Mouse (Mus musculus) neural tube, embryonic 15.5 days (tissue): Measurements from ENCODE around the gene Vps53. TPM values are rescaled to one million over a fixed set of nuclear protein-coding genes. Genes with fewer than 3 reads are reported as not detected.

ENCODE experiments used
- ATAC-seq: fragments of 200-750 bp; cut with Nextera tagmentation; 2 replicates; pipeline ENCODE4 v1.8.0; 2017; ENCODE audit warnings: mild to moderate bottlenecking, moderate TSS enrichment, moderate library complexity; ENCODE audit not compliant: low FRiP score
- H3K27ac ChIP-seq: fragments of 300-500 bp; sonication (generic); replicated peaks from 2 replicates; pipeline ENCODE4 v1.5.1; 2015; ENCODE audit warnings: mild to moderate bottlenecking, inconsistent platforms
- H3K27me3 ChIP-seq: fragments of 300-500 bp; sonication (generic); replicated peaks from 2 replicates; pipeline ENCODE4 v1.6.1; 2015; ENCODE audit warnings: inconsistent platforms
- H3K36me3 ChIP-seq: fragments of 300-500 bp; sonication (generic); 2 replicates; pipeline ENCODE4 v1.6.1; 2015; ENCODE audit warnings: inconsistent platforms
- H3K4me1 ChIP-seq: fragments of 300-500 bp; sonication (generic); 2 replicates; pipeline ENCODE4 v1.6.1; 2015; ENCODE audit warnings: inconsistent platforms
- H3K4me2 ChIP-seq: fragments of 300-500 bp; sonication (generic); 2 replicates; pipeline ENCODE4 v1.6.1; 2015; ENCODE audit warnings: inconsistent platforms, mild to moderate bottlenecking, moderate library complexity
- H3K4me3 ChIP-seq: fragments of 300-500 bp; sonication (generic); replicated peaks from 2 replicates; pipeline ENCODE4 v1.5.1; 2015; ENCODE audit warnings: mild to moderate bottlenecking, inconsistent platforms
- H3K9ac ChIP-seq: fragments of 300-500 bp; sonication (generic); replicated peaks from 2 replicates; pipeline ENCODE4 v1.6.1; 2015; ENCODE audit warnings: mild to moderate bottlenecking, inconsistent platforms
- H3K9me3 ChIP-seq: fragments of 300-500 bp; sonication (generic); replicated peaks from 2 replicates; pipeline ENCODE4 v1.6.1; 2016; ENCODE audit warnings: inconsistent platforms
- WGBS: fragments of 180-500 bp; shearing (Covaris S2); methylation state at CpG from one replicate; pipeline ENCODE4 v1.1.7; 2015; ENCODE audit warnings: mixed read lengths; 5-methylcytosine and 5-hydroxymethylcytosine counted together
- polyA plus RNA-seq: library from polyadenylated mRNA; unstranded; fragments of >200 nt; fragmentation: Nextera tagmentation; extraction: Ambion mirVana; gene quantifications from 2 replicates; pipeline ENCODE4 v1.2.1, GENCODE M21; 2015

The Vps53 gene
- polyA plus RNA-seq, 1 experiment from 2014 or later = 69.4 TPM

GRCm38 (mm10) chr11:76135641-76136437 is 43.6 kb downstream of the Vps53 start:
- H3K4me1 ChIP-seq = no peaks in the 10 kb centered on the region
- no peak for ATAC-seq
- H3K4me2 ChIP-seq = no peak overlapping the region
- H3K4me3 ChIP-seq = no peak overlapping the region
- peaks cover 64% of the 10 kb centered on the region for H3K36me3 ChIP-seq
- H3K9ac ChIP-seq = no peak overlapping the region
- no peak overlapping the region for H3K27ac ChIP-seq
- WGBS = 87% methylated on average over 7 of the region's 7 CpGs
- no peaks in the 10 kb centered on the region for H3K27me3 ChIP-seq
- H3K9me3 ChIP-seq = no peaks in the 10 kb centered on the region

GRCm38 (mm10) chr11:76130859-76131258 is 48.6 kb downstream of the Vps53 start:
- H3K4me3 ChIP-seq = no peak overlapping the region
- H3K27ac ChIP-seq = no peak overlapping the region
- H3K4me2 ChIP-seq = no peak overlapping the region
- peaks cover 48% of the 10 kb centered on the region for H3K36me3 ChIP-seq
- no peaks in the 10 kb centered on the region for H3K4me1 ChIP-seq
- WGBS = 83% methylated on average over 5 of the region's 5 CpGs
- ATAC-seq = no peak
- H3K27me3 ChIP-seq = no peaks in the 10 kb centered on the region
- no peak overlapping the region for H3K9ac ChIP-seq
- no peaks in the 10 kb centered on the region for H3K9me3 ChIP-seq

- no peak for ATAC-seq
- Histone ChIP-seq H3K27ac (no peak overlapping the region), H3K27me3 (no peaks in the 10 kb centered on the region), H3K4me3 (no peak overlapping the region), H3K4me2 (no peak overlapping the region), H3K36me3 (peaks cover 49% of the 10 kb centered on the region), H3K4me1 (no peaks in the 10 kb centered on the region), H3K9ac (no peak overlapping the region), H3K9me3 (no peaks in the 10 kb centered on the region)
- 82% methylated on average over 8 of the region's 8 CpGs for WGBS
Measured at GRCm38 (mm10) chr11:76125386-76125785, 54.1 kb downstream of the Vps53 start.

- H3K4me3 ChIP-seq = no peak overlapping the region
- no peak overlapping the region for H3K4me2 ChIP-seq
- no peaks in the 10 kb centered on the region for H3K4me1 ChIP-seq
- no peak overlapping the region for H3K9ac ChIP-seq
- no peaks in the 10 kb centered on the region for H3K27me3 ChIP-seq
- H3K27ac ChIP-seq = no peak overlapping the region
- ATAC-seq = no peak
- WGBS = 97% methylated on average over 1 of the region's 1 CpGs
- H3K9me3 ChIP-seq = no peaks in the 10 kb centered on the region
- H3K36me3 ChIP-seq = peaks cover 58% of the 10 kb centered on the region
Measured at GRCm38 (mm10) chr11:76123517-76123916, 55.9 kb downstream of the Vps53 start.

- H3K4me1 ChIP-seq = no peaks in the 10 kb centered on the region
- H3K9me3 ChIP-seq = no peaks in the 10 kb centered on the region
- 90% methylated on average over 2 of the region's 2 CpGs for WGBS
- ATAC-seq = no peak
- H3K27ac ChIP-seq = no peak overlapping the region
- H3K27me3 ChIP-seq = no peaks in the 10 kb centered on the region
- H3K9ac ChIP-seq = no peak overlapping the region
- H3K4me2 ChIP-seq = no peak overlapping the region
- peaks cover 60% of the 10 kb centered on the region for H3K36me3 ChIP-seq
- H3K4me3 ChIP-seq = no peak overlapping the region
Measured at GRCm38 (mm10) chr11:76122571-76122970, 56.9 kb downstream of the Vps53 start.

GRCm38 (mm10) chr11:76121086-76121485 is 58.4 kb downstream of the Vps53 start:
- Histone ChIP-seq H3K9me3 (no peaks in the 10 kb centered on the region), H3K9ac (no peak overlapping the region), H3K36me3 (peaks cover 73% of the 10 kb centered on the region), H3K27me3 (no peaks in the 10 kb centered on the region), H3K4me1 (no peaks in the 10 kb centered on the region), H3K27ac (no peak overlapping the region), H3K4me3 (no peak overlapping the region), H3K4me2 (no peak overlapping the region)
- ATAC-seq = no peak
- WGBS = 88% methylated on average over 4 of the region's 4 CpGs

- no peaks in the 10 kb centered on the region for H3K9me3 ChIP-seq
- H3K27me3 ChIP-seq = no peaks in the 10 kb centered on the region
- no peak for ATAC-seq
- H3K27ac ChIP-seq = no peak overlapping the region
- H3K9ac ChIP-seq = no peak overlapping the region
- H3K4me2 ChIP-seq = no peak overlapping the region
- H3K4me3 ChIP-seq = no peak overlapping the region
- peaks cover 73% of the 10 kb centered on the region for H3K36me3 ChIP-seq
- 76% methylated on average over 10 of the region's 10 CpGs for WGBS
- no peaks in the 10 kb centered on the region for H3K4me1 ChIP-seq
Measured at GRCm38 (mm10) chr11:76120407-76120901, 59.0 kb downstream of the Vps53 start.

GRCm38 (mm10) chr11:76110416-76110815 is 69.0 kb downstream of the Vps53 start:
- Histone ChIP-seq H3K36me3 (peaks cover 50% of the 10 kb centered on the region), H3K27me3 (no peaks in the 10 kb centered on the region), H3K9ac (no peak overlapping the region), H3K27ac (no peak overlapping the region), H3K9me3 (no peaks in the 10 kb centered on the region), H3K4me2 (no peak overlapping the region), H3K4me3 (no peak overlapping the region), H3K4me1 (no peaks in the 10 kb centered on the region)
- ATAC-seq = no peak
- 94% methylated on average over 3 of the region's 3 CpGs for WGBS

GRCm38 (mm10) chr11:76106551-76107496 is 72.6 kb downstream of the Vps53 start:
- Histone ChIP-seq H3K4me3 (no peak overlapping the region), H3K4me1 (no peaks in the 10 kb centered on the region), H3K27me3 (no peaks in the 10 kb centered on the region), H3K9ac (no peak overlapping the region), H3K27ac (no peak overlapping the region), H3K36me3 (peaks cover 41% of the 10 kb centered on the region), H3K9me3 (no peaks in the 10 kb centered on the region), H3K4me2 (no peak overlapping the region)
- no peak for ATAC-seq
- 88% methylated on average over 11 of the region's 11 CpGs for WGBS

GRCm38 (mm10) chr11:76101154-76101553 is 78.3 kb downstream of the Vps53 start:
- Histone ChIP-seq H3K4me2 (no peak overlapping the region), H3K9ac (no peak overlapping the region), H3K4me1 (peaks cover 7% of the 10 kb centered on the region), H3K9me3 (no peaks in the 10 kb centered on the region), H3K36me3 (peaks cover 36% of the 10 kb centered on the region), H3K27ac (no peak overlapping the region), H3K4me3 (no peak overlapping the region), H3K27me3 (no peaks in the 10 kb centered on the region)
- no peak for ATAC-seq

- peaks cover 30% of the 10 kb centered on the region for H3K36me3 ChIP-seq
- H3K9ac ChIP-seq = no peak overlapping the region
- no peak for ATAC-seq
- H3K27ac ChIP-seq = peak overlapping the region; percentile 28; the same call in 1 of the 2 replicates
- no peak overlapping the region for H3K4me2 ChIP-seq
- no peaks in the 10 kb centered on the region for H3K9me3 ChIP-seq
- H3K4me1 ChIP-seq = peaks cover 7% of the 10 kb centered on the region
- no peak overlapping the region for H3K4me3 ChIP-seq
- WGBS = 59% methylated on average over 4 of the region's 4 CpGs
- no peaks in the 10 kb centered on the region for H3K27me3 ChIP-seq
Measured at GRCm38 (mm10) chr11:76099193-76099975, 80.1 kb downstream of the Vps53 start.
